Mouse (Mus musculus) lung, adult 2 months (tissue): Measurements from ENCODE around the gene Ccdc138.

Source experiments
- CTCF ChIP-seq: fragments of 200-500 bp; IDR thresholded peaks from 2 replicates; pipeline ENCODE4 v1.5.1; 2011; ENCODE audit warnings: mild to moderate bottlenecking, low read length, control low read depth; ENCODE audit not compliant: insufficient read depth
- POLR2A ChIP-seq: fragments of 200-500 bp; IDR thresholded peaks from 2 replicates; pipeline ENCODE4 v1.6.1; 2011; ENCODE audit warnings: low read depth, mild to moderate bottlenecking, control low read depth, low read length, borderline replicate concordance; ENCODE audit errors: extremely low read depth

DNA sequence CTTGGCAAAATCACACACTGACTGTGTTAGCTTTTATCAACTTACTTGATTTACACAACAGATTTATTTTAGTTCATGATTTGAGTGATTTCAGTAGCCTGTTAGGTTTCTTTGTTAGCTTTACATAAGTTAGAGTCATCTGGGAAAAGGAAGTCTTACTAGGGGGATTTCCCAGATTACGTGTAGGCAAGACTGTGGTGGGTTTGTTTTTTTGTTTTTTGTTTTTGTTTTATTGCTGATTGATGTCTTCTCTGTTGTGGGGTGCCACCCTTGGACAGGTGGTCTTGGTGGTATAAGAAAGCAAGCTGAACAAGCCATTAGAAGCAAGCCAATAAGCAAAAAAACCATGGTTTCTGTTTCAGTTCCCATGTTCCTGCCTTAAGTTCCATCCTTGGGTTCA, 31.6 kb downstream of the Ccdc138 start:
- TF ChIP-seq CTCF: no peak
- no peak for TF ChIP-seq POLR2A
